Mouse (Mus musculus) heart, embryonic 14.5 days (tissue): ENCODE results near the gene Gzmm. TPM values are rescaled to one million over a fixed set of nuclear protein-coding genes. Genes with fewer than 3 reads are reported as not detected.

Source experiments
- ATAC-seq: fragments of 200-750 bp; cut with Nextera tagmentation; 2 replicates; pipeline ENCODE4 v1.8.0; 2017; ENCODE audit warnings: low read depth, moderate TSS enrichment; ENCODE audit not compliant: insufficient number of reproducible peaks, insufficient read depth, low FRiP score
- H3K27ac ChIP-seq, 2 experiments: fragments of 200-500 bp in 1 of 2; fragments of 300-500 bp in 1 of 2; sonication (generic) in 1 of 2; replicated peaks in 1 of 2; 2 replicates each; pipeline ENCODE4 v1.5.1; 2012 to 2014; ENCODE audit warnings: low read depth in 2 of 2, low read length in 2 of 2, control low read depth in 1 of 2, mild to moderate bottlenecking in 1 of 2, mixed read lengths in 1 of 2; ENCODE audit not compliant: control insufficient read depth in 1 of 2, insufficient read depth in 1 of 2
- H3K27me3 ChIP-seq: fragments of 300-500 bp; sonication (generic); 2 replicates; pipeline ENCODE4 v1.6.1; 2014; ENCODE audit warnings: mild to moderate bottlenecking, low read length, control low read depth; ENCODE audit not compliant: control insufficient read depth, insufficient read depth
- H3K36me3 ChIP-seq: fragments of 300-500 bp; sonication (generic); 2 replicates; pipeline ENCODE4 v1.6.1; 2014; ENCODE audit warnings: mild to moderate bottlenecking, control low read depth, low read length, mixed read lengths; ENCODE audit not compliant: control insufficient read depth, insufficient read depth
- H3K4me1 ChIP-seq, 2 experiments: fragments of 200-500 bp in 1 of 2; fragments of 300-500 bp in 1 of 2; sonication (generic) in 1 of 2; 2 replicates each; pipeline ENCODE4 v1.6.1; 2012 to 2014; ENCODE audit warnings: low read length in 2 of 2, control low read depth in 1 of 2, mixed read lengths in 1 of 2; ENCODE audit not compliant: control insufficient read depth in 2 of 2, insufficient read depth in 2 of 2
- H3K4me2 ChIP-seq: fragments of 300-500 bp; sonication (generic); 2 replicates; pipeline ENCODE4 v1.6.1; 2014; ENCODE audit warnings: mild to moderate bottlenecking, low read length
- H3K4me3 ChIP-seq, 2 experiments: fragments of 200-500 bp in 1 of 2; fragments of 300-500 bp in 1 of 2; sonication (generic) in 1 of 2; 2 replicates each; pipeline ENCODE4 v1.5.1; 2012 to 2014; ENCODE audit warnings: low read length in 2 of 2, mild to moderate bottlenecking in 2 of 2, control low read depth in 1 of 2, low read depth in 1 of 2, moderate library complexity in 1 of 2; ENCODE audit not compliant: control insufficient read depth in 1 of 2, insufficient read depth in 1 of 2
- H3K9ac ChIP-seq: fragments of 300-500 bp; sonication (generic); 2 replicates; pipeline ENCODE4 v1.6.1; 2014; ENCODE audit warnings: mild to moderate bottlenecking, low read length
- H3K9me3 ChIP-seq: fragments of 300-500 bp; sonication (generic); 2 replicates; pipeline ENCODE4 v1.6.1; 2016; ENCODE audit warnings: low read length, control low read depth; ENCODE audit not compliant: control insufficient read depth
- WGBS: fragments of 180-500 bp; shearing (Covaris S2); extraction: QIAGEN DNeasy Blood & Tissue Kit; methylation state at CpG from one replicate; pipeline ENCODE4 v1.1.7; 2014; 5-methylcytosine and 5-hydroxymethylcytosine counted together
- polyA plus RNA-seq: library from polyadenylated mRNA; unstranded; fragments of >200 nt; fragmentation: Nextera tagmentation; extraction: Ambion mirVana; gene quantifications from 2 replicates; pipeline ENCODE4 v1.2.1, GENCODE M21; 2014

The Gzmm gene
- polyA plus RNA-seq, 1 experiment from 2014 or later = 0.77 TPM

DNA sequence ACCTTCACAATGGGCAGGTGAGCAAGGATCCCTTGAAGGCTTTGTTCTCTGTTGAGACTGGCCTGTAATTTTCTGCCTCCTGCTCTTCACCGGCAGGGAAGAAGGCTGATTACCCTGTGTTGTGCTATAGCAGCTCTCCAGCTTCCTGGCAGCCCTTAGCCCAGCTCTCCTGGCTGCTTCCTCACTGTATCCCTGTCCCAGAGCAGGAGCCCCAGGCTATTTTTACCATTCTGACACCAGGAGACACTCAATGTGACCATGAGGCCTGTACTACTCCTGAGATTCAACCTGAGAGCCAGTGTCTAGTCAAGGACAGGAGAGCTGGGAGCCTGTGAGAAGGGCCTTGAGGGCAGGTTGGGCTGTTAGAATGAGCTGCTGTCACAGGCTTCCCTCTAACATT lies 2.1 kb upstream of the Gzmm start:
- H3K9ac ChIP-seq = peak overlapping the region; percentile 38
- H3K27ac ChIP-seq = peak overlapping the region; percentile 85 to 86
- ATAC-seq = no peak
- H3K4me1 ChIP-seq = peaks cover 22 to 32% of the 10 kb centered on the region in 2 experiments
- H3K9me3 ChIP-seq = no peaks in the 10 kb centered on the region
- WGBS = 50% methylated on average over 1 of the region's 1 CpGs
- H3K36me3 ChIP-seq = peaks cover 63% of the 10 kb centered on the region
- H3K4me3 ChIP-seq = no peak overlapping the region
- H3K4me2 ChIP-seq = no peak overlapping the region
- no peaks in the 10 kb centered on the region for H3K27me3 ChIP-seq

DNA sequence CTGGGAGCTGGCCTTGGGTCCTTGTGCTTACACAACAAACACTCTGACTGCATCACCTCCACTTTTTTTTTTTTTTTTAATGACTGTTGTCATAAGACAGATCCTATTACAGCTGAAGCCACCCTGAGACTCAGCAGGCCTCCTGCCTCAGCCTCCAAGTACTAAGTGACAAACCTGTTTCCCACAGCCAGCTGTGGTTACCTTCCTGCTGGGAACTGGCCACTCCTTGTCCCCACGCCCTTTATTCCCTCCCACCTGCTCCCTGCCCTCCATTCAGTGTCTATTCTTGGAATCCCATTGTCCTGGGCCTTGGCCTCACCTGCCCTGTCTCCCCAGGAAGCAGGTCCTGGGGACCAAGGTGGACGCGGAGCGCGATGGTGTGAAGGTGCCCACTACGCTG lies 1.3 kb upstream of the Gzmm start:
- 92% methylated on average over 6 of the region's 6 CpGs for WGBS
- peak overlapping the region in 1 of 2 experiments; percentile 86; a peak in 2 of 4 replicates for H3K27ac ChIP-seq
- peak overlapping the region; percentile 38; the same call in 1 of the 2 replicates for H3K9ac ChIP-seq
- no peak overlapping the region for H3K4me3 ChIP-seq
- peaks cover 22 to 32% of the 10 kb centered on the region in 2 experiments for H3K4me1 ChIP-seq
- no peak for ATAC-seq
- peaks cover 63% of the 10 kb centered on the region for H3K36me3 ChIP-seq
- H3K27me3 ChIP-seq = no peaks in the 10 kb centered on the region
- 0 out of 2 replicates have a peak, but pooled peaks cover 5% of the 10 kb centered on the region for H3K9me3 ChIP-seq
- H3K4me2 ChIP-seq = no peak overlapping the region

DNA sequence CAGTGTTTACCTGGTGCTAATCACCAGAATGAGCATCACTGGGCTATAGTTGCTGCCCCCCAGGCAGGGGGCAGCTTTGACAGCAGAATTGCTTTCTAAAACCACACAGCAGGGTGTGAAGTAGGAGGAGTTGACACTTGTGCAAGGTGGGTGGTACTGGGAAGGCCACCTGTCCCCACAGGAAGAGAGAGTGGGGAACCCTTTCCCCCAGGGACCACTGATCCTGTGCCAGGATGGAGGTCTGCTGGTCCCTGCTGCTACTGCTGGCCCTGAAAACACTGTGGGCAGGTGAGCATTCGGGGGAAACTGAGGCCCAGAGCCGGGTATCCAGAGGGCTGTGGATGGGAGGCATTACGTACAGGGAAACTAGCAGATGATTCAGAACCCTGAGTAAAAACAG lies 358 bp downstream of the Gzmm start:
- Histone ChIP-seq H3K27ac (no peak overlapping the region), H3K9me3 (0 out of 2 replicates have a peak, but pooled peaks cover 5% of the 10 kb centered on the region), H3K9ac (no peak overlapping the region), H3K4me2 (no peak overlapping the region), H3K4me1 (peaks cover 13 to 21% of the 10 kb centered on the region in 2 experiments), H3K27me3 (no peaks in the 10 kb centered on the region), H3K36me3 (peaks cover 57% of the 10 kb centered on the region), H3K4me3 (no peak overlapping the region)
- WGBS = 81% methylated on average over 3 of the region's 3 CpGs
- no peak for ATAC-seq

DNA sequence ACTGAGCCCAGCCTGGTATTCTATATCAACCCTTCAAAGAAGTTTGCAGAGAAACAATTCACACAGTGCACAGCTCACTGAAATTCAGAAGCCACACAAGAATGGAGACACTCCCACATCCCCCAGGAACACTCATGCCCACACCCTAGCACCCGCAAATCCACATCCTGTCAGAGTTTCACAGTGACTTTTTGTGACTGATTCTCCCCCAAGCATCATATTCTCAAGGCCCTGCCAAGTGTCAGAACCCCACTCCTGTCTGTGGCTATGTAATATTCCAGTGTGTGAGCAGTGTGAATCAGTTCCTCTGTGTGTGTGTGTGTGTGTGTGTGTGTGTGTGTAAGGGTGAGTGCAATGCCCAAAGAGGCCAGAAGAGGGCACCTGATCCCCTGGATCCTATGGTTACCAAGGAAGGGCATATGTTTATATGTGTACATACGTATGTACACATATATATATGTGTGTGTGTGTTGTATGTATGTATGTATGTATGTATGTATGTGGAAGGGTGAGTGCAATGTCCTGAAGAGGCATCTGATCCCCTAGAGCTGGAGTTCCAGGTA lies 3.2 kb downstream of the Gzmm start:
- Histone ChIP-seq H3K4me1 (peaks cover 16 to 29% of the 10 kb centered on the region in 2 experiments), H3K4me2 (no peak overlapping the region), H3K27me3 (no peaks in the 10 kb centered on the region), H3K27ac (no peak overlapping the region), H3K9ac (no peak overlapping the region), H3K4me3 (no peak overlapping the region), H3K36me3 (peaks cover 28% of the 10 kb centered on the region), H3K9me3 (0 out of 2 replicates have a peak, but pooled peaks cover 5% of the 10 kb centered on the region)
- WGBS = 96% methylated on average over 2 of the region's 2 CpGs
- ATAC-seq = no peak

DNA sequence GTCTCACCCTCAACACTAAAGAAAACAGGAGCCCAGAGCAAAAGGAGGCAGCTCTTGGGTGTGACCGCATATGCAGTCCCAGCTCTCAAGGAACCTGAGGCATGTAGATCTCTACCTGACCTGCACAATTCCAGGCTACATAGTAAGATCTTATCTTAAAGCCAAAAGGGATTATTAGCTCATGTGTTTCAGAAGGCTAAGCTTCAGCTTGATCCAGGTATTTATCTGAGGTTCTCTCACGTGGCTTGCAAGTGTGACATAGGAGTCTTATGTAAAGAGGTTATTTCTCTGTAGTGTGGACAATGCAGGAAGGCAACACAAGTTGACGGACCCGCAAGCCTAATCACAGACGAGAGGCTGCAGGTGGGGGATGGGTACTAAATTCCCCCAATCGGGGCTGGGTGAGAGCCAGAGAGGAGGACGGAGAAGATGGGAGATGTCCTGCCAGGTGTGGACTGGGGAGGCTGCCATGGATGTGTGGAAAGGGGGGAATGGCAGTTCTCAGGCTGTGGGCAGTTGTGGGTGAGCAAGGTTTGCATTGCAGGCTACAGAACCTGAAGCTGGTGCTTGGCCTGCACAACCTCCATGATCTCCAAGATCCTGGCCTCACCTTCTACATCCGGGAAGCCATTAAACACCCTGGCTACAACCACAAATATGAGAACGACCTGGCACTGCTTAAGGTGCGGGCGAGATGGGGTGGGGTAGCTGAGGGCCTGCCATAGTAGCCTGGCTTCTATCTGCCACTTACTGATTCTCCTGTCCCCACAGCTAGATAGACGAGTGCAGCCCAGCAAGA lies 5.0 kb downstream of the Gzmm start:
- no peak overlapping the region for H3K4me3 ChIP-seq
- no peak for ATAC-seq
- H3K9ac ChIP-seq = no peak overlapping the region
- no peaks in the 10 kb centered on the region for H3K27me3 ChIP-seq
- no peak overlapping the region; a peak in 1 of 4 replicates for H3K27ac ChIP-seq
- H3K36me3 ChIP-seq = peaks cover 11% of the 10 kb centered on the region
- peaks cover 14 to 26% of the 10 kb centered on the region in 2 experiments for H3K4me1 ChIP-seq
- WGBS = 65% methylated on average over 12 of the region's 12 CpGs
- H3K9me3 ChIP-seq = 0 out of 2 replicates have a peak, but pooled peaks cover 5% of the 10 kb centered on the region
- no peak overlapping the region for H3K4me2 ChIP-seq

DNA sequence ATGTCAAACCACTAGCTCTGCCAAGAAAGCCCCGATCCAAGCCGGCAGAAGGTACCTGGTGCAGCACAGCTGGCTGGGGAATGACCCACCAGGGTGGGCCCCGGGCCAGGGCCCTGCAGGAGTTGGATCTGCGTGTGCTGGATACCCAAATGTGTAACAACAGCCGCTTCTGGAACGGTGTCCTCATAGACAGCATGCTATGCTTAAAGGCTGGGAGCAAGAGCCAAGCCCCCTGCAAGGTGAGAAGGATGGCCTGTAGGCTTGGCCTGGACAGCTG lies 5.5 kb downstream of the Gzmm start:
- no peaks in the 10 kb centered on the region for H3K27me3 ChIP-seq
- peaks cover 5% of the 10 kb centered on the region for H3K36me3 ChIP-seq
- peak overlapping the region in 1 of 2 experiments; percentile 1; a peak in 1 of 4 replicates for H3K27ac ChIP-seq
- H3K4me3 ChIP-seq = no peak overlapping the region
- H3K9ac ChIP-seq = no peak overlapping the region
- 72% methylated on average over 6 of the region's 6 CpGs for WGBS
- H3K4me2 ChIP-seq = no peak overlapping the region
- H3K9me3 ChIP-seq = 0 out of 2 replicates have a peak, but pooled peaks cover 5% of the 10 kb centered on the region
- ATAC-seq = no peak
- peaks cover 14 to 26% of the 10 kb centered on the region in 2 experiments for H3K4me1 ChIP-seq

DNA sequence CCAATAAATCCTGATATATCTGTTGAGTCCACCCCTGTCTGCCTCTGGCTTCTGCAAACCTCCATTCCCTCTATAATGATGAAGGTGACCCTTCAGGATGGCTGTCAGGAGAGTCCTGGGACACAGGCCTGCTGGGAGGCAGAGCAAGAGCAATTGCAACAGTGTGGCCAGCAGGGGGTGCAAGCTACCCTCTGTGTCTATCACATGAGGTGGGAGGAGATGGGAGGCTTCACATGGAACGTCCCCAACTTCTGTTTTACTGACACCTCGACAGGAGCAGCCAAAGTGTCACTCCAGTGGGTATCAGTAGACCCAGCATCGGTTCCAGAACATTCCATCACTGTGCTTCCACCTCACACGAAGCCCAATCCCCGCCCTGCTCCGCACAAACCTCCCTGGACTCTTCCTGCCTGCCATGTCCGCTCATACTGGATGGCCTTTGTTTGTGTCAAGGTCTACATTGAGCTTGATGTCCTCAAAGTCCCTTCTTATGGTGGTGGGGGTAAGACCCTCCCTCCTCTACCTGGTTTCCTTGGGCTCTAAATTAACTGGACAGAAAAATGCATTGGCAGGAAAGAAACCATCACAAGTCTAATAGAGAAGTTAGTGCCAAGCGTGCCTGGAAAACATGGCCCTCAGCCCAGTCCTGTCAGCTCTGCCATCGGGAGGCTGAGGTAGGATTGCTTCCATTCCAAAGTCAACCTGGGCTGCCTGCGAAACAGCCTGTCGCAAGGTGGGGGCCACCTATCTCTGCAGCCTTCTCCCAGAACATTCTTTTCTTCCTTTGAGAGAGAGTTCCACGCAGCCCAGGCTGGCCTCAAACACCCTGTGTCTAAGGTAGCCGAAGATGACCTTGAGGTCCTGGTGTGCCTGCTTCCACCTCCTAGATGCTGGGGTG lies 6.7 kb downstream of the Gzmm start:
- no peak overlapping the region for H3K4me3 ChIP-seq
- no peaks in the 10 kb centered on the region for H3K36me3 ChIP-seq
- peak overlapping the region; percentile 3; the same call in 1 of the 2 replicates for H3K4me2 ChIP-seq
- peak; percentile 49 for ATAC-seq
- 0 out of 2 replicates have a peak, but pooled peaks cover 5% of the 10 kb centered on the region for H3K9me3 ChIP-seq
- peak overlapping the region; percentile 31; the same call in 1 of the 2 replicates for H3K9ac ChIP-seq
- H3K27ac ChIP-seq = peak overlapping the region; percentile 81 to 83
- 52% methylated on average over 13 of the region's 13 CpGs for WGBS
- no peaks in the 10 kb centered on the region for H3K27me3 ChIP-seq
- H3K4me1 ChIP-seq = peaks cover 14 to 26% of the 10 kb centered on the region in 2 experiments
